Mouse (Mus musculus): ENCODE measurements around the gene Bzw2.
A peak's percentile ranks its signal among the peaks of the same experiment; 100 is the strongest.

DNA sequence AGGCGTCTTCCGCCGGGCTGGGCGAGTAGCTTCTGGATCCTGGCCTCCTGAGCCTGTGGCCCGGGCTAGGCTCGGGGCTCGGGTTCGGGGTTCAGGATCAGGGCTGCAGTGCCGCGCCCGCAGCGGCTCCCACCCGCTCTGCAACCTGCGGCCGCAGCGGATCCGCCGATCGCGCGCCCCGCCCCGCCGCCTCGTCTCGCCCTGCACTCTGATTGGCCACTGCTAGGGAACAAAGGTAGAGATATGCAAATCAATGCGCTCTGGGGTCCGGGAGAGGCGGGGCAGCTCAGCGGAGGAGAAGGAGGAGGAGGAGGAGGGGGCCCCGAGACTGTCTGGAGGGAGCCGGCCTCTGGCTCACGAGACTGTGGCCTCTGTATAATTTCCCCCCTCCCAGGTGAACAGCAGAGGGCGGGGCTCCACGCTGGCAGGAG, 115.5 kb downstream of the Bzw2 start, which contains the start of gene Tspan13:
- TF ChIP-seq CTCF (IDR thresholded peaks at IDR 0.05; ENCODE audit: control insufficient read depth, insufficient read depth, low read length), result no peak
- TF ChIP-seq POLR2A (IDR thresholded peaks at IDR 0.05; ENCODE audit: borderline replicate concordance, control insufficient read depth, low read depth, low read length), result peak; percentile 86; the same call in 1 of the 2 replicates
